Mouse (Mus musculus) thymus, postnatal 14 days (tissue): ENCODE data around the gene 0610012G03Rik.
"Not testable (repeated sequence)": the region's sequence is repeated elsewhere in the genome, so short reads cannot be mapped to it uniquely, and the experiment has no call there.

Experiments used
- DNase-seq: peaks from one replicate; pipeline ENCODE4 v3.0.0; 2021

The 0610012G03Rik gene

GRCm38 (mm10) chr16:31948345-31948774 is at the start of gene 0610012G03Rik, which contains the start of gene Ncbp2:
Gene 0610012G03Rik (minus strand): TSS chr16:31948494.
Gene Ncbp2 (plus strand): TSS chr16:31948513.
- peak; percentile 97 for DNase-seq

- DNase-seq = no peak
Measured at GRCm38 (mm10) chr16:31996371-31996770, 48.1 kb upstream of the 0610012G03Rik start.

DNA sequence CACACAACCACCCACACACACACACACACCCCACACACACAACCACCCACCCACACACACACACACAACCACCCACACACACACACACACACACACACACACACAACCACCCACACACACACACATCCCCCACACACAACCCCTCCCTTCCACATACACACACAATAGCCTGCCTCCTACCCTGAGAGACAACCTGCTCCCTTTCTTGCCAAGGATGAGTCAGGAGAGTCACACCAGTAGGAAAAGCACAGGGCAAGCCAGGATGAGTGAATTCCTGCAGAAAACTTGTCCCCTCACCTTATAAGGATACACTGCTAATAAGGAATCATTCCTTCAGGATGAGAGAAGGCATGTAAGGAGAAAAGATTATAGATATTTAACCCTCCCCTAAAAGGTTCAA is 45.7 kb upstream of the 0610012G03Rik start:
- no peak for DNase-seq

- DNase-seq = no peak
Measured at GRCm38 (mm10) chr16:31993195-31993594, 44.9 kb upstream of the 0610012G03Rik start.

DNA sequence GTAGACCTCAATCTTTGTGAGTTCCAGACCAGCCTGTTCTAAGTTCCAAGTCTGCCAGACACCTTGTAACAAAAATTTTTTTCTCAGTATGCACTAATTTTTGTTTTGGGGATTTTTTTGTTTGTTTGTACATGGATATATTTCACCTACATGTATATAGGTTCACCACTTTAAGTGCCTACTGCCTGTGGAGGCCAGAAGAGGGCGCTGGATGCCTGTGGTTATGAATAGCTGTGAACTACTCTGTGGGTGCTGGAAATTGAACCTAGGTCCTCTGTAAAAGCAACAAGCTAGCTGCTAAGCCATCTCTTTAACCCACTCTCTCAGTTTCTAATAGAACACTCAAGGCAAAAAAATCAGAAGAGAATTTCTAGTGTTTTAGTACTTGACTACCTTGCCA is 43.7 kb upstream of the 0610012G03Rik start:
- peak; percentile 22 for DNase-seq

- DNase-seq = no peak
Measured at GRCm38 (mm10) chr16:31980946-31981345, 32.7 kb upstream of the 0610012G03Rik start.

DNA sequence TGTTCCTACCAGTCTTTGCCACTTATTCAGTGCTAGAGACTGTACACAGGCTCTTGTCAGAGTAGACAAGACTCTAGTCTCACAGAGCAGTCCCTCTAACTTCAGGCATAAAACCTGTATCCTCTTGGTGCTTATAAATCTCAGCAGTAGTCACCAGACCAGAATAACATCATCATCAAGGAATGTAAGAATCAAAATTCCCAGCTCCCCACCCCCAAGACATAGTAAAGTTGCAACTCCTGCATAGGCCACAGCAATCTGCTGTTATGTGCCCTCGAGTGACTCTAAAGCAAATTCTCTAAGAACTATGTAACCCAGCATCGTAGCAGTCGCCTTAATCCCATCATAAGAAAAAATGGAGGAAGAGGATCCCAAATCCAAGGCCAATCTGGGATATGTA is 31.2 kb upstream of the 0610012G03Rik start:
- DNase-seq = no peak

DNA sequence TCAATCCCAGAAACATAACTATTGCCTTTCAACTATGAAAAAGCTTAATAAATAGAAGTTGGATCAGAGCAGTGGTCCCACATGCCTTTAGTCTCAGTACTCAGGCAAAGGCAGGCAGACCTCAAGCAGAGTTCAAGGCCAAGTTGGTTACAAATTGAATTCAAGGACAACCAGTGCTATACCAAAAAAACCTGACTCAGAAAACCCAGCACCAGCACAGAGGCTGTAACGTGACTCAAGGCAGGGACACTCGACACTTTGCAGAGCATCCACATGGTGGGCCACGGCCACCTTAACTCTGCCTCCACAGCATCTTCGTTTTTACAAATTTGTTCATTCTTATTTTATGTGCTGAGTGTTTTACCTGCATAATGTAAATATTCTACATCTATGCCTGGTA is 27.0 kb upstream of the 0610012G03Rik start:
- DNase-seq = no peak

GRCm38 (mm10) chr16:31963224-31963623 is 14.9 kb upstream of the 0610012G03Rik start:
- no peak for DNase-seq

GRCm38 (mm10) chr16:31947901-31948316 is 385 bp downstream of the 0610012G03Rik start:
- no peak for DNase-seq

- DNase-seq = no peak
Measured at GRCm38 (mm10) chr16:31947333-31947732, 961 bp downstream of the 0610012G03Rik start.

- not testable (repeated sequence) for DNase-seq
Measured at GRCm38 (mm10) chr16:31945986-31946385, 2.3 kb downstream of the 0610012G03Rik start.

- no peak for DNase-seq
Measured at GRCm38 (mm10) chr16:31945372-31945771, 2.9 kb downstream of the 0610012G03Rik start.

DNA sequence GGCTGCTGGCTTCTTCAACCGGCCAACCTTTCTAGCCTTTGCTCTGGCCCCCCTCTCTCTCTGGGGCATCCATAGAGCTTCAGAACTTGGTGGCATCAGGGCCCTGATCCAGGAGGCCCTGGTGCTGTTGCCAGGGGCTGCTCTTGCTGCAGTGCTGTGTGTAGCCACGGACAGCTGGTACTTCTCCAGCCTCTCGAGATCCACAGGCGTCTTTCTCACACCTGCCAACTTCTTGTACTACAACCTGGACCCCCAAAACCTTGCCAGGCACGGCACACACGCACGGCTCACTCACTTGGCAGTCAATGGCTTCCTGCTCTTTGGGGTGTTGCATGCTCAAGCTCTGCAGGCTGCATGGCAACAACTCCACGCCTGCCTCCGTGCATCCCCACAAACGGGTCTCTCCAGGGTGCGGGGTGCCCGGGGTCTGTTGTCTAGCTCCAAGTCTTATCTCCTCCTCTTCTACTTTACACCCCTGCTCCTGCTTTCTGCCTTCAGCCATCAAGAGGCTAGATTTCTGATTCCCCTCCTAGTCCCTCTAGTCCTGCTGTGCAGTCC is 3.5 kb downstream of the 0610012G03Rik start:
- DNase-seq = no peak

DNA sequence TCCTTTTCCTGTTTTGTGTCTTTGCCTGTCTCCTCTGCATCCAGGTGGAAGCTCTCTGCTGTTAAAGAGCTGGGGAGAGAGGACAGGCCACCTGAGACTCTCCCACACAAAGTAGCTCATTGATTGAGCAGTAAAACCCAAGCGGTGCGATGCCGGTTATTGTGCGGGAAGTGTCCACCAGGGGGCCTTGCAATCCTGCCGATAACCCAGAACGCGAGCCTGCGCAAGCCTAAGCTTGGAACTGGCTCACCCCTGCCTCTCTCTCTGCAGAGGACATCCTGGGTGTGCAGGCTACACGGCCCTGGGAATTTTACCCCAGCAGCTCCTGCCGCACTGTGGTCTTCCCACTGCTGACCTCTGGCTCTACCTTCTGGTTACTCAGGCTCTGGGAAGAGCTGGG is 4.3 kb downstream of the 0610012G03Rik start:
- DNase-seq = peak; percentile 84

- no peak for DNase-seq
Measured at GRCm38 (mm10) chr16:31940586-31940985, 7.7 kb downstream of the 0610012G03Rik start.

DNA sequence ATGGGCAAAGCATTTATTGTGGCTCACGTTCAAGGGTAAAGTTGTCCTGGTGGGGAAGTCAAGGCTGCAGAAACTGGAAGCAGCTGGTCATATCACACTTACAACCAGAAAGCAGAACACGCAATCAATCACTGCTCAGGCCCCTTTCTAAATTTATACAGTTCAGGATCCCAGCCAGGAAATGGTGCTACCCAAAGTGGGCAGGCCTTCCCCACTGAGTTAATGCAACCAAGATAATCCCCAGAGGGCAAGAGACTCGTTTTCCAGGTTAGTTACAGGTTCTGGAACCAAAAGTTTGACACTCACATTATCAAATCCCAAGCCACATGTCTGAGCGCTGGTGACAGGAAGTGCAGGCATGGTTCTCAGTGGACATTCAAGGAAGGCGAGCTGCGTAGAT is 9.4 kb downstream of the 0610012G03Rik start:
- DNase-seq = no peak

- no peak for DNase-seq
Measured at GRCm38 (mm10) chr16:31936568-31936967, 11.7 kb downstream of the 0610012G03Rik start.

- peak; percentile 21 for DNase-seq
Measured at GRCm38 (mm10) chr16:31935091-31935979, 13.0 kb downstream of the 0610012G03Rik start.

GRCm38 (mm10) chr16:31934550-31935010 is 13.7 kb downstream of the 0610012G03Rik start:
- no peak for DNase-seq

DNA sequence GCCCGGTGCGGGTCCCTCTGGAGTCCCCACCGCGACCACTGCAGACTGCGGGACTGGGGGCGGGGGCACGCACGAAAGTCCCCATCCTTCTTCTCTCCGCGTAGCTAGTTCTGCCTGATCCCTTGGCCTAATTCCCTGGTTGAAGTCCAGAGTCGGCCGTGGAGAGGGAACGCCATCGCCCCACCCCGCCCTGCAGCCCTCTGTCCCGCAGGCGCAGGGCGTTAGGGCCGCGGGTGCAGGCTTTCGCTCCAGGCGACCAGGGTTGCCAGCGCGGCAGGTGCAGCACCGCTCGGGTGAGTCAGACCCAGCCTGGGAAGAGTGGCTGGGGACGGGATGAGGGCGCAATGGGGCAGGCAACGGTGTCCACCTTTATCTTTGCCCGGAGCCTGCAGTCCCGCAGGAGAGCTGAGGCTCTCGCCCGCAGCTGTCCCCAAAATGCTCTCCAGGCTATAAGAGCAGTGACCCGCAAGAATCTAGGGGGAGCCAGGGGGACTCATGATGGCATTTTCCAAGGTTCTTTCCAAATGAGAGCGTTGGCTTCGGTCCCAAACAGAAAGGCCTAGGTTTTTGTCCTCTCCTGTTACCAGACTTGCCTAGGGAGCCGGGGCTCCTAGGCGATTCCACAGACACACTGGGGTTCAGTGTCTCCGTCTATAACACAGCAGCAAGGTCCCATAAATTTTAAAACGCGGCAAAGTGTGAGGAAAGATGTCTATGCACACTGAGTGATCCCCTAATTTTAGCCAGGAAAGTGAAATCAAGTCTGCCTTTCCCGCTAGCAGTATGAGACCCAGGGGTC is 14.3 kb downstream of the 0610012G03Rik start, which contains the start of gene Pigz:
Gene Pigz, plus strand, starts transcription at position 101 of the 799 bp plus-strand sequence.
- DNase-seq = peak; percentile 29

DNA sequence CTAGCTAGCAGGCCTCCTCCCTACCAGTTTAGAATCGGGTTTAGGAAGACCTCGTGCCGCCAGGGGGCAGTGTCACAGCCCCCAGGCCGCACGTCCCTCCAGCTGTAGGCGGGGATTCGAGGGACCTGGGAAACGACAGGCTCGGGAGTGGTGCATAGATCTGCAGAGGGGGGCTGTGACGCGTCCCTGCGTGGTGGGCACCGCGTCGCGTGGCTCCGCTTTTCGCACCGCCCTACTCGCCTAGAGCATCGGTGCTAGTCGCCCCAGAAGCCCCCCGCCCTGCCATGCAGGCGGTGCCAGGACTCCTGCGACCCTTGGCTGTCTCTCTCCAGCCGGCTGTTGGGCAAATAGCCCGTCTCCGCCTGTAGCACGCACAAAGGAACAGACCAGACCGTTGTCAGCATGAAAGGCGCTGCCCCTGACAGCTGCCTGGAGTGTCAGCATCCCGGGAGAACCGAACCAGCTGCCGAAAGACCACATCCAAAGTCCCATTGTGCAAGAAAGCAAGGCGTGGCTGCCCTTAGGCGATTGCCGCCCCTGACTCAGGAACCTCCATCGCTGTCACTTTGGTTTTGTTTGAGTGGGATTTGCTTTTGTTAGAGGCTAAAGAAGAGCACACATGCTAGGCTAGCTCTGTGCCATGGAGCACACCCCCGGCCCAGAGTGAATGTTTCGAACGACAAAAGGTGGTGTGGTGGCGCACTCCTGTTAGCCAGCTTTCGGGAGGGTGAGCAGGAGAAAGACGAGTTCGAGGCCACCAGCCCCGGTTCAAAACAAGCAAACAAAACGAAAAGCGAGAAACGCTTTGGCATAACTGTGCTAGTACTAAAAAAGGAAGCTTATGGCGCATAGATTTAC is 15.2 kb downstream of the 0610012G03Rik start:
- DNase-seq = peak; percentile 90
